Mouse (Mus musculus): ENCODE results near the gene Fam136a.

The Fam136a gene

DNA sequence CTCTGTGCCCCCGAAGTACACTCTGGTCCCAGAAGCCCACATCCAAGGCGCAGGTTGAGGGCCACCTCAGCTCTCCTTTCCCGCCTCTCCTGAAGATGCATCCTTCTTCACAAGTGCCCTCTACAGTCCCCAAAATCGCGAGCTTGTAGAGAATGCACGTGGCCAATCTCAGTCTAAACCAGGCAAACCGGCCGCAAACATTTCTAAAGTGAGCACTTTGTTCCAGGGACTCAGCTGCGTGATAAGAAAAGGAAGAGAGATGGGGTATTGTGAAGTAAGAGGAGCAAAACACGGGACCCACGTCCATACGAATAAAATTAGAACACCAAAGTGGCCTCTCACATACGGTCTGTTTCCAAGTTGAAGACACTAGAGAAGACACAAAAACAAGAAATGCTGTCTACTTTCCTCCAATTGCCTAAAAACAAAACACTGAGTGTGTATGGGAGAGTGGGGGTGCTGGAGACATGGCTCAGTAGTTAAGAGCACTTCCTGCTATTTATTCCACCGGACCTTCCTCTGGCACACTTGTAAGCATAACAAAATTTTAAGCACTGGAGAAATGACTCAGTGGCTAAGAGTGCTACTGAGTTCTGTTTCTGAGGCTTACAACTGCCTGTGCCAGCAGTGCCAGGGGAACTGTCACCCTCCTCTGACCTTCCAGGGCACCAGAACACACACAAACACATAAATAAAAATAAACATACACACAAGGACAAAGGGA is 32.0 kb downstream of the Fam136a start:
- DNase-seq (ENCODE audit: low read depth, low spot score), result no peak

DNA sequence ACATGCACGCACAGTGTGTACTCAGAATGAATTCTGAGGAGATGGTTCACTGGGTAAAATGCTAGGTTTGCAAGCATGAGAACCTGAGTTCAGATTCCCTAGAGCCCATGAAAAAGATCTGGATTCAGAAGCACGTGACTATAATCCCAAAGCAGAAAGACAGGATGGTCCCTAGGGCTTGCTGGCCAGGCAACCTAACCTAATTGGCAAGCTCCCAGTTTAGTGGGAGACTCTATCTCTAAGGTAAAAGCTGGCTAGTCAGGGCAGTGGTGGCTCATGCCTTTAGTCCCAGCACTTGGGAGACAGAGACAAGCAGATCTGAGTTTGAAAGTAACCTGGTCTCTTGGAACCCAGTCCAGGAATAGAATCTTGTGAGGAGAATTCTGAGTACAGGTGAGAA is 33.5 kb downstream of the Fam136a start:
- DNase-seq (ENCODE audit: low read depth, low spot score), result no peak

DNA sequence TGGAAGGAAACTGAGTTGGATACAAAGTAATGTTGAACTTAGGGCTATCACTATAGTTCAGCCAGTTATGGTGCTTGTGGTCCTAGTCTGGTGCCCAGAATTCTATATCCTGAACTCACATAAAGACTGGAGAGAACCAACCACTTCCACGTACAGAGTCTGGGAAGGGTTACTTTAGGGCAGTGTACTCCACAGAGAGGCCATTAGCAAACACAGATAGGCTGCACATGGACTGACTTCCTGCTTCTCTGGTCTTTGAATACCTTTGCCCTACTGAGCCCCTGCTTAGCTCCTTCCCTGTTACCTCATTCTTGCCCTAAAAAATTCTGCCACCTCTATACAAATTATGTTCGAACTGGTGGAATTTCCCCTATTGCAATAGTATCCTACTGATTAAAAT is 34.5 kb downstream of the Fam136a start:
- no peak for DNase-seq (ENCODE audit: low read depth, low spot score)

DNA sequence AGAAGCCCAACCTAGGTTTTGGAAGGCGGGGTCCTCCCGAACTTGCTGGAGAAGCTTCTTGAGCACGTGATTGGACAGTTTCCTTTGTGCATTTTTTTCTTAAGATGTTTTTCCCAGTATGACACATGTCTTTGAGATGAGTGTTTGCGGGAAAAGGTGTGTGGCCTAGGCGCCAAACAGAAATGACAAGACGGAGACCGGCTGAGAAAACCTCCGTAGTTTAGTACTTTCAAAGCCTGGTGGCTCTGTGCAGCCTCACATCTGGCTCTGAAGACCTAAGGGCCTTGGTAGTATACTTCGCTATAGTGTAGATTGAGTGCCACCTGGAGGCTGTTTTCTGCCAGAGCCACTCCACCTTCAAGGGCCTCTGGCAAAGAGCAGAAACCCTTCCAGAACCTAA is 35.5 kb downstream of the Fam136a start:
- no peak for DNase-seq (ENCODE audit: low read depth, low spot score)

DNA sequence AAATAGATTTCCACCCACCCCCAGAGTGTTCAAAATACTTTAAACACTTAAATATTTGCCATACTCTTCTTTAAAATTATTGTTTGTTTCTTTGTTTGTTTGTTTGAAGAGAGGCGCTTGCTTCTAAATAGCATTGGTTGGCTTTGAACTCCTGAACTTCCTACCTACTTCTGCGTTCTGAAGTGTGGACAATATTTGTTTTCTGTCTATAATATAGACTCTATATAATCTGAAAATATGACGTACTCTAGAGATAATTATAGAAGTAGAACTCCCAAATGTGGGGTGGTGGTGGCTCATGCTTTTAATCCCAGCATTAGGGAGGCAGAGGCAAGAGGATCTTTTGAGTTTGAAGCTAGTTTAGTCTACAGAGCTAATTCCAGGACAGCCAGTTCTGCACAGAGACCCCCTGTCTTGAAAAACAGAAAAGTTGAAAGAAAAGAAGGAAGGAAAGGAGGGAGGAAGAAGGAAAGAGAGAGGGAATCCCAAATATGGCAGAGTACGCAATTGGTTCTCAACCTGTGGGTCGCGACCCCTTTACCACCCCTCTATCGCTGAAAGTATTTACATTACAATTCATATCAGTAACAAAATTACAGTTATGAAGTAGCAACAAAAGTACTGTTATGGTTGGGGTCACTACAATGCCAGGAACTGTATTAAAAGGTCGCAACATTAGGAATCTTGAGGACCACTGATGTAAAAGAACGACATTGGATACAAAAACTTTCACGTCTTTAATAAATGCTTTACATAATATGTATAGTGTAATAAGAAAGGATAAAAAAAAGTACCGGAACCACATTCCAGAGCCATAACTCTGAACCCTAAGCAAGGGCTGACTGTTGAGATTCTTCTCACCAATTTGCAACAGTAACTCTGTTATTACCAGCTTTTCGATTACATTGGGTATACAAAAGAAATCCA is 37.5 kb downstream of the Fam136a start:
- DNase-seq (ENCODE audit: low read depth, low spot score), result no peak

DNA sequence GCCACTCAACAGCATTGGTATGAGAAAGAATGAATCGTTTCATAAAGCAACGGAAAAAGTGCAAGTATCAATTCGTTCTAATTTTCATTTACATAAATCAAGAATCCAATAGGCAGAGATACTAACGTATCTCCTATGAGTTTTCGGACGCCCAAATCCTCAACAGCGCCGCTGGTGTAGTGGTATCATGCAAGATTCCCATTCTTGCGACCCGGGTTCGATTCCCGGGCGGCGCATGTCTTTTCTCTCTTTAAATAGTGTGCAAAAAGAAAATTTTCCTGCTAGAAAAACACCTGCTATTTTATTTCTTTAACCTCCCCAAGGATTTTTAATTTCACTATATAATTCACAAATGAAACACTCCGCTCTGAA is 38.3 kb downstream of the Fam136a start:
- DNase-seq (ENCODE audit: low read depth, low spot score), result peak; percentile 67

DNA sequence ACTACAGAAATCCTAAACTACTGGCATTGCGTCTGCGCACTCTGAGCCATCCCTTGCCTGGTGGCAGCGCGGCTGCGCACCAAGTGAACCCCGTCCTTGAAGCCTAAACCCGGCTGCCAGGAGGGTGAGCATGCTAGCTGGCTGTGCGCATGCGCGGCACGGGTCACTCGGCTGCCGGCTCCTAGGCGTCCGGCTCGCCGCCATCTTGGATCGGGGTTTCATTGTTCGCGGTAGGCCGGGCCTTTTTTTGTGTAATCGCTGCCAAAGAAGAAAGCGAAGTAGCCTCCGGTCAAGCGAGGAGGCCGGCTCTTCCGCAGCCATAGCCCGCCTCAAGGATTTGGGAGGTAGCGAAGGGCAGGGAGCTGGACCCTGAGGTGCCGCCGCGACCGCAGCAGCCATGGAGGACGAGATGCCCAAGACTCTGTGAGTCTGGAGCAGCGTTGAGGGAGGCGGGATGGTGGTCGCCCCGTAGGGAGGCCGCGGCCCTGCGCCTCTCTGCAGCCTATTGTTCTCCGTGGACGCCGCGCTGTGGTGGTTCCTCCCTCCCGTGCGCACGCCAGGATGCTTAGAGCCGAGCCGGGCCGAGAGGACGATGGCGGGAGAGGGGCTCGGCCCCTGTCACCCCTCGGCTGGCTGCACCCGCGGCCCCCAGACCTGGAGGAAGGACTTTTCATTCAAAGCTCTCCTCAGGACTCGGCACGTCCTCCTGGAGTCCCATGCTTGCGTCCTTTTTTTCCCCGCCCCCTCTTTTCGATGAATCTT is 38.8 kb downstream of the Fam136a start, which contains the start of gene Tia1:
TSS of gene Tia1 (plus strand) at position 120 of the 762 bp plus-strand sequence.
- DNase-seq (ENCODE audit: low read depth, low spot score), result peak; percentile 95

DNA sequence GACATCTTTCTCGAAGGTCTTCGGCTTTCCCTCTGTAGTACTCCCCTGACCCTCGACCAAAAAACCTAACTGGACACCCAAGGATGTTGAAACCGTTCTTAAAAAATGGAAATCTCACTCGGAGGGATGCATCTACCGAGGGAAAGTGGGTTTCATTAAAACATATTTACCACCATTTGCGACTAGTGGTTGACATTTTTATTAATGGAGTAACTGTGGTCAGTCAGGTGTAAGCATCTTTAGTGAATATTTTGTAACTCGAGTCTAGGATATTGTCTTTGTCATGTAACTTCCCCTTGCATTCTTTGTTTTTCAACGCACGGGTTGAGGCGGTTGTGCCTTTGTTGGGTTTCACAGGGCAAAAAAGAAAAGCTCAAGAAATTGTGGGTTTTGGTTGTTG is 39.5 kb downstream of the Fam136a start:
- no peak for DNase-seq (ENCODE audit: low read depth, low spot score)

DNA sequence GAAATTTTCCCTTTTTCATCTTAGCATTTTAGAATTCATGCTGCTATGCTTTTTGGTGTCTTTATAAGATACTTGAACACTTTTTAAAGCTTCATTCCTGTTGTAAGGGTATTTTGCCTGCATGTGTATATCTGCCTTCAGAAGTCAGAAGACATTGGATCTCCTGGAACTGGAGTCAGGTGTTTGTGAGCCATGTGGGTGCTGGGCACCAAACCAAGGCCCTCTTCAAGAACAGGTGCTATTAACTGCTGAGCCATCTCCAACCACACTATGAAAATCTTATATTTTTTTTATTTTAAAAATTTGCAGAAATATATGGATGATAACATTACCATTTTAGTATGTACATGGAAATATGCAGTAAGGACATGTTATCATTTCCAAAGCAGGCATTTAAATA is 40.9 kb downstream of the Fam136a start:
- DNase-seq (ENCODE audit: low read depth, low spot score), result no peak

DNA sequence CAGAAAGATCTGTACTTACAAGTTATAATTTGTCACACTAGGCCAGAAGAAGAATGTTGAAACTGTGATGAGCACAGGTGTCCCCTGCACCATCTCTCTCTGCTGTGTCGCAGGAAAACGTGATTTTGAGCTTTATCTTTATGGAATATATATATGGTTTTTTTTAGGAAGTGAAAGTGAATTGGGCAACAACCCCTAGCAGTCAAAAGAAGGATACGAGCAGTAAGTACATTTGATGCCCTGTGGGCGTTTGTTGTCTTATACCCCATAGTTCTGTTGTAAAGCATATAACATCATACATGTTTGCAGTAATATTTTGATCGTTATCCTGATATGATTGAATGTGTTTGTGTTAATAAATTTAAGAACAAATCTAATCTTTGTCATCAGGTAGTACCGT is 53.3 kb downstream of the Fam136a start:
- no peak for DNase-seq (ENCODE audit: low read depth, low spot score)

DNA sequence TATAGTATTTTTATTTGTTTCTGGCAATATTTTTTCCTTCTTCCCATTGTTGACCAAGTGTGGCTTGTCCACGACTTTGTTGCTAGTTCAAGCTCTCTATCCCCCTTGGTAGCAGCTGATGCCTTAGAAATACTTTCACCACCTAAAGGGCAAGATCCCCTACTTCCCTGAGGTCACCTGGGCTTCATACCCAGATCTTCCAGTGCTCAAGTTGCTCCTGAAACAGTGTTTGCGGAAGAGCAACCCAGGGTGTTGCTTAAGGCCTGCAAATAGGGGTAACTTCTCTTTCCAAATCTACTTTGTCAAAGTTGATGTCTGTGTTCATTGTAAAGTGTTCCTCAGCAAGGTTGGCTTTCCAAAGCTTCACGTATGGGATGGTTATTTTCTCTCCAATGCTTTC is 53.8 kb downstream of the Fam136a start:
- DNase-seq (ENCODE audit: low read depth, low spot score), result no peak

Data from telencephalon, adult 2 months (tissue).